Mouse (Mus musculus) testis, adult 2 months (tissue): ENCODE measurements around the gene Cars2.

ENCODE experiments used
- CTCF ChIP-seq: fragments of 200-500 bp; IDR thresholded peaks from 2 replicates; pipeline ENCODE4 v1.5.1; 2012; ENCODE audit warnings: low read depth, mild to moderate bottlenecking, inconsistent platforms, low read length, moderate library complexity; ENCODE audit not compliant: control insufficient read depth, insufficient read depth, insufficient replicate concordance
- POLR2A ChIP-seq: fragments of 200-500 bp; IDR thresholded peaks from 2 replicates; pipeline ENCODE4 v1.6.1; 2012; ENCODE audit warnings: low read depth, mild to moderate bottlenecking, inconsistent platforms, low read length, moderate library complexity; ENCODE audit not compliant: control insufficient read depth

DNA sequence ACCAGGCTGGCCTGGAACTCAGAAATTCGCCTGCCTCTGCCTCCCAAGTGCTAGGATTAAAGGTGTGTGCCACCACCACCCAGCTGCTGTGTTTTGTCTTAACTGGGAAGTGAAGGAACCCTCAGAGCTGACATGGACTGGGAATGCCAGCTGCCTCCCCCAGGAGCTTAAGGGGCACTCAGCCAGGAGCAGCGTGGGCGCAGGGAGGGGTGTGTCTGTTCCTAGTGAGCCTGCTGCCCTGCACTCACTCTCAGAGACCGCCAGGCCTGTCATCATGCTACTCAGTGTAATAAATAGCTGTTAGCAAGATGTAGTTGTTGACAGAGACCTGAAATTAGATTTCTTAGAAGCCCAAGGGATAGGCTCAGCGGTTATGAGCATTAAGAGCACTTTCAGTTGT, 39.6 kb downstream of the Cars2 start:
- TF ChIP-seq CTCF (no peak), POLR2A (no peak)
